Mouse (Mus musculus): Measurements from ENCODE around the gene Ppp1r3g. TPM values are rescaled to one million over a fixed set of nuclear protein-coding genes. Genes with fewer than 3 reads are reported as not detected.

Ppp1r3g gene
- polyA plus RNA-seq, 2 experiments = 0.25 to 0.63 TPM

DNA sequence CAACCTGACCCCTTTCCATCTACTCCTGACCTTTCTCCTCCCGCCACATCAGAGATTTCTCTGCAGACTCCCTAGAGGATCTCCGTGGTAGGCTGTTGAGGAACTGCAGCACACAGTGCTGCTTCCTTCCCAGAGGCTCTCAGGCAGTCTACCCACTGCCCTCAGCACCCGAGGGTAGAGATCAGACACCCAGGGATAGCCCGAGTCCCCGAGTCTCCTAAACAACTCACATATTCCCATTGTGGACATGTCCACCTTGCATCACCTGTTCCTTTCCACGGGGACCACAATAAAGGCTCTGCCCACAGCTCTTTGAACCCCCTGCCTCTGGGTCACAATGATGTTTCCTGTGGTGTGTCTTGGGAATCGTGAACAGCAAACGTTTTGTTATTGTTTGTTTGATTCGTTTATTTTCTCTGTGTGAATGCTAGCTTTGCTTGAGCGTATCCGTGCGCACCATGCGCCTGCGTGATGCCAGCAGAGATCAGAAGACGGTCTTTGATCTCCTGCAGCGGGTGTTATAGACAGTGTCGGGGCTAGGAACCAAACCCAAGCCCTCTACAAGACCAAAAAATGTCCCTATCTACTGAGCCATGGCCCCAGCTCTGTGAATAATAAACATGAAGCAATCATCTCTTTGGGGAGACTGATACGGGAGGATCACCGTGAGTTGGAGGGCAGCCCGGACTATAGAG lies 11.8 kb upstream of the Ppp1r3g start:
- H3K4me2 ChIP-seq (ENCODE audit: low read depth) = no peak overlapping the region
- H3K9me3 ChIP-seq (ENCODE audit: control insufficient read depth, low read length) = no peaks in the 10 kb centered on the region
- H3K27ac ChIP-seq = no peak overlapping the region
- no peak for ATAC-seq (ENCODE audit: insufficient read depth)
- H3K36me3 ChIP-seq (replicated peaks; ENCODE audit: control insufficient read depth, insufficient read depth, low read depth) = no peaks in the 10 kb centered on the region
- DNase-seq (ENCODE audit: low read depth in 3 of 3, low spot score in 3 of 3) = no peak
- no peak for TF ChIP-seq EP300 (IDR thresholded peaks at IDR 0.05; ENCODE audit: low read depth)
- no peak for TF ChIP-seq CTCF (IDR thresholded peaks at IDR 0.05; ENCODE audit: low read depth)
- H3K4me3 ChIP-seq (ENCODE audit: insufficient read depth in 1 of 2, low read depth in 2 of 2, low read length in 2 of 2) = no peak overlapping the region
- H3K27me3 ChIP-seq (ENCODE audit: control insufficient read depth, insufficient read depth, low read length) = no peaks in the 10 kb centered on the region
- no peak overlapping the region for H3K9ac ChIP-seq (replicated peaks)
- WGBS (ENCODE audit: insufficient replicate concordance) = 57% methylated on average over 20 of the region's 20 CpGs
- peaks cover 0 to 6% of the 10 kb centered on the region in 2 experiments; a peak in 1 of 4 replicates for H3K4me1 ChIP-seq (replicated peaks; ENCODE audit: control insufficient read depth in 2 of 2, insufficient read depth in 2 of 2, low read length in 1 of 2)

DNA sequence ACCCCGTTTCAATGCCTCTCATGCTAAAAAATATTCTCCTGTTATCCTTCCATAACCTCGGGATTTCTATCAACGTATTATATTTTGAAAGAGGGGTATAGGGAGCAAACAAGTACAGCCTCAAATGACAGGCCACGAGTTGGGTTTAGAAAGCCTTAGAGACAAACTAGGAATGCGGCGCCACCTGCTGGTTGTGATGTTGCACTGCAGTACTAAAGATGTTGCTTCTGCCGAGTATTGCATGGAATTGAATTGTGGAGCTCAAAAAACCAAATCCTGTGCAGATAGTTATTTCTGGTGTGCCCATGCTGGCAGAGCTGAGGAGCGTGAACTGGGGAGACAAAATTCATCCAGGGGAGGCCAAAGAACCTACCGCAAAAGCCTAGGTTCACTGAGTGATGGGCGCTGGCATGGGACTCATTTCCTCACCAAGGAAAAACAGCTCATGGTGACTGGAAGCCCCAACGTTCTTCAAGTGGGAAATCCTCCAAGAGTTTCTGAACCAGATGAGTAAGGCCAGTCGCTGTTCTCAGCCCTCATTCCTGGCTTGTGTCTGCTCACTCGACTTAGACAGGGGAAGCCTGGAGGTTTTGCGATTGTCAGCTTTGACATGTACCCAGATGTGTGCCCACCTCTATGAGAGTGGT lies 11.2 kb upstream of the Ppp1r3g start:
- H3K4me3 ChIP-seq (ENCODE audit: insufficient read depth in 1 of 2, low read depth in 2 of 2, low read length in 2 of 2) = no peak overlapping the region
- ATAC-seq (ENCODE audit: insufficient read depth) (no peak), DNase-seq (ENCODE audit: low read depth in 3 of 3, low spot score in 3 of 3) (peak; percentile 39 to 44 (median 41))
- H3K4me1 ChIP-seq (replicated peaks; ENCODE audit: control insufficient read depth in 2 of 2, insufficient read depth in 2 of 2, low read length in 1 of 2) = peaks cover 0 to 6% of the 10 kb centered on the region in 2 experiments; a peak in 1 of 4 replicates
- H3K27ac ChIP-seq = no peak overlapping the region
- no peaks in the 10 kb centered on the region for H3K9me3 ChIP-seq (ENCODE audit: control insufficient read depth, low read length)
- peak; percentile 94 for TF ChIP-seq CTCF (IDR thresholded peaks at IDR 0.05; ENCODE audit: low read depth)
- no peak for TF ChIP-seq EP300 (IDR thresholded peaks at IDR 0.05; ENCODE audit: low read depth)
- 16% methylated on average over 14 of the region's 14 CpGs for WGBS (ENCODE audit: insufficient replicate concordance)
- H3K27me3 ChIP-seq (ENCODE audit: control insufficient read depth, insufficient read depth, low read length) = no peaks in the 10 kb centered on the region
- no peak overlapping the region for H3K9ac ChIP-seq (replicated peaks)
- no peaks in the 10 kb centered on the region for H3K36me3 ChIP-seq (replicated peaks; ENCODE audit: control insufficient read depth, insufficient read depth, low read depth)
- H3K4me2 ChIP-seq (ENCODE audit: low read depth) = no peak overlapping the region

DNA sequence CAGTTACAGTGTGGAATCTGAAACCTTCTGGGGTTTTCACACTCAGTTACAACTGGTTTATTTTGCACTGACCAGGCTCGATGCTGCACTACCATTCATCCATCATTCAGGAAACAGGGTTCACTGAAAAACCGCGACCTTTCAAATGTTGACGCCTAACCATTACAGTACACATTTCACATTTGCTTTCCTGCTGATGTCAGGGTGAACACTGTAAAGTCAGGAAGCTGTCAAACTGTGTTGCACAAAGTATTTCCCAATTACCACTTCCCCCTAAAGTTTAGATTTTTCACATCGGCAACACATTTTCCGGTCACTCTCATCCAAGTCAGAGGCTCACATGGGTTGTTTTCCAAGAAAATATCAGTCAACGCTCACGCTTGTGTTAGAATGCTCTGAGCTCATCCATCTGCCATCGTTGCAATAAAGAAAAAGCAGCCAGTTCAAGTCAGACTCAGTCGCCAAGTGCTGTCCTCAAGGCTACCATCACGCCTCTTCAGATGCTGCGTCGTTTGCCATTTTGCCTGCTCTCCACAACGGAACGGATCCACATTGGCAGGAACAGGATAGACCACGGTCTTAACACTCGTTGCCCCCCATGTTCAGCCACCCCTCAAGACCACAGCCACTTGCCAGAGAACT lies 8.7 kb upstream of the Ppp1r3g start:
- Histone ChIP-seq H3K4me2 (ENCODE audit: low read depth) (no peak overlapping the region), H3K36me3 (replicated peaks; ENCODE audit: control insufficient read depth, insufficient read depth, low read depth) (no peaks in the 10 kb centered on the region), H3K4me1 (replicated peaks; ENCODE audit: control insufficient read depth in 2 of 2, insufficient read depth in 2 of 2, low read length in 1 of 2) (peaks cover 0 to 6% of the 10 kb centered on the region in 2 experiments; a peak in 1 of 4 replicates), H3K9me3 (ENCODE audit: control insufficient read depth, low read length) (no peaks in the 10 kb centered on the region), H3K27ac (no peak overlapping the region), H3K27me3 (ENCODE audit: control insufficient read depth, insufficient read depth, low read length) (no peaks in the 10 kb centered on the region), H3K4me3 (ENCODE audit: insufficient read depth in 1 of 2, low read depth in 2 of 2, low read length in 2 of 2) (no peak overlapping the region), H3K9ac (replicated peaks) (no peak overlapping the region)
- no peak for DNase-seq (ENCODE audit: low read depth in 3 of 3, low spot score in 3 of 3)
- ATAC-seq (ENCODE audit: insufficient read depth) = no peak
- TF ChIP-seq EP300 (IDR thresholded peaks at IDR 0.05; ENCODE audit: low read depth) (no peak), CTCF (IDR thresholded peaks at IDR 0.05; ENCODE audit: low read depth) (no peak)
- WGBS (ENCODE audit: insufficient replicate concordance) = 46% methylated on average over 17 of the region's 17 CpGs

DNA sequence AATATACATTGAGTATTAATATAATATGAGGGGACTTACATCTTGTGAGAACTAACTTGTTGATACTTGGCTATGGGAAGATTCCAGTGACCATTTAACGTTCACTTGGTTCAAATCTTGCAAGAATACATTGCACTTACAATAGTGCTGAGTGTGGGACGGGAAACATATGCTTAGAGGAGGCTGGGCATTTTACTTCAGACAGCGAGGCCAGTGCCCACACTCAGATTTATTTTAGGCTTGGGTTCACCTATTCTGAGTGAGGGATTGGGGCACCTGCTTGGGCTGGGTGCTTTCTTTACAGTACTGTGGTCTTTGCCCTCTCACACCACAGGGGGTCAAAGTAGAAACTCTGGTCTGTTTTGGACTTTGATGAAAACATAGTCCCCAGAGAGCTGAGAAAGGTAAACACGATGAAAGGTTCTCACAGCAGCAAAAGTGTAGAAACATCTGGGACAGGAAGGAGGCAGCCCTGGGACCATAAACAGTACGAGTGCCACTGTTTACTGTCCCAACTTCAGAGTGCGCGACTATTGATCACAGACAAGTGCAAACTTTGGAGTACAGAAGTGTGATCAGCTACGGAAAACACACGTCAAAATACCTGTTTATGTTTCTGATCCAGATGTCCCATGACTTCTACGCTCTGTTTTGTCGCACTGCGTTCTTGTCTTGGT lies 890 bp downstream of the Ppp1r3g start:
- DNase-seq (ENCODE audit: low read depth in 3 of 3, low spot score in 3 of 3) = peak in 1 of 3 experiments; percentile 27
- WGBS (ENCODE audit: insufficient replicate concordance) = 56% methylated on average over 12 of the region's 12 CpGs
- Histone ChIP-seq H3K4me3 (ENCODE audit: insufficient read depth in 1 of 2, low read depth in 2 of 2, low read length in 2 of 2) (no peak overlapping the region), H3K36me3 (replicated peaks; ENCODE audit: control insufficient read depth, insufficient read depth, low read depth) (no peaks in the 10 kb centered on the region), H3K4me2 (ENCODE audit: low read depth) (no peak overlapping the region), H3K9me3 (ENCODE audit: control insufficient read depth, low read length) (no peaks in the 10 kb centered on the region), H3K9ac (replicated peaks) (no peak overlapping the region), H3K27me3 (ENCODE audit: control insufficient read depth, insufficient read depth, low read length) (no peaks in the 10 kb centered on the region), H3K4me1 (replicated peaks; ENCODE audit: control insufficient read depth in 2 of 2, insufficient read depth in 2 of 2, low read length in 1 of 2) (no peaks in the 10 kb centered on the region), H3K27ac (no peak overlapping the region)
- peak; percentile 73 for ATAC-seq (ENCODE audit: insufficient read depth)
- TF ChIP-seq CTCF (IDR thresholded peaks at IDR 0.05; ENCODE audit: low read depth) (no peak), EP300 (IDR thresholded peaks at IDR 0.05; ENCODE audit: low read depth) (no peak)

All from liver, embryonic 14.5 days (tissue).